Mouse (Mus musculus) retina, postnatal 7 days (tissue): Measurements from ENCODE around the gene Cryl1.

Experiments used
- DNase-seq: peaks from one replicate; pipeline ENCODE4 v3.0.0-alpha.2; 2012; ENCODE audit warnings: low read depth, low spot score

The Cryl1 gene

GRCm38 (mm10) chr14:57234711-57235110, 163.6 kb downstream of the Cryl1 start:
- DNase-seq, result no peak

- DNase-seq, result no peak
Observed at GRCm38 (mm10) chr14:57230264-57231015, 167.9 kb downstream of the Cryl1 start.
